Mouse (Mus musculus) limb, embryonic 15.5 days (tissue): Measurements from ENCODE around the gene Tex45. TPM values are rescaled to one million over a fixed set of nuclear protein-coding genes. Genes with fewer than 3 reads are reported as not detected.

Source experiments
- ATAC-seq: fragments of 200-750 bp; cut with Nextera tagmentation; 2 replicates; pipeline ENCODE4 v1.8.0; 2017; ENCODE audit warnings: low read depth, moderate TSS enrichment; ENCODE audit not compliant: insufficient number of reproducible peaks, low FRiP score, low TSS enrichment
- H3K27ac ChIP-seq: fragments of 300-500 bp; sonication (generic); 2 replicates; pipeline ENCODE4 v1.5.1; 2015; ENCODE audit warnings: moderate library complexity, mild to moderate bottlenecking, inconsistent platforms
- H3K27me3 ChIP-seq: fragments of 300-500 bp; sonication (generic); 2 replicates; pipeline ENCODE4 v1.6.1; 2015; ENCODE audit warnings: inconsistent platforms
- H3K36me3 ChIP-seq: fragments of 300-500 bp; sonication (generic); 2 replicates; pipeline ENCODE4 v1.6.1; 2015; ENCODE audit warnings: inconsistent platforms
- H3K4me1 ChIP-seq: fragments of 300-500 bp; sonication (generic); 2 replicates; pipeline ENCODE4 v1.6.1; 2015; ENCODE audit warnings: inconsistent platforms
- H3K4me2 ChIP-seq: fragments of 300-500 bp; sonication (generic); 2 replicates; pipeline ENCODE4 v1.6.1; 2015; ENCODE audit warnings: mild to moderate bottlenecking, inconsistent platforms
- H3K4me3 ChIP-seq: fragments of 300-500 bp; sonication (generic); 2 replicates; pipeline ENCODE4 v1.5.1; 2015; ENCODE audit warnings: mild to moderate bottlenecking, inconsistent platforms
- H3K9ac ChIP-seq: fragments of 300-500 bp; sonication (generic); 2 replicates; pipeline ENCODE4 v1.6.1; 2015; ENCODE audit warnings: inconsistent platforms
- H3K9me3 ChIP-seq: fragments of 300-500 bp; sonication (generic); 2 replicates; pipeline ENCODE4 v1.6.1; 2016; ENCODE audit warnings: inconsistent platforms
- WGBS: fragments of 180-500 bp; shearing (Covaris S2); methylation state at CpG from one replicate; pipeline ENCODE4 v1.1.7; 2015; 5-methylcytosine and 5-hydroxymethylcytosine counted together
- polyA plus RNA-seq: library from polyadenylated mRNA; unstranded; fragments of >200 nt; fragmentation: Nextera tagmentation; extraction: Ambion mirVana; gene quantifications from 2 replicates; pipeline ENCODE4 v1.2.1, GENCODE M21; 2015

The Tex45 gene
- polyA plus RNA-seq, 1 experiment from 2014 or later: not detected

DNA sequence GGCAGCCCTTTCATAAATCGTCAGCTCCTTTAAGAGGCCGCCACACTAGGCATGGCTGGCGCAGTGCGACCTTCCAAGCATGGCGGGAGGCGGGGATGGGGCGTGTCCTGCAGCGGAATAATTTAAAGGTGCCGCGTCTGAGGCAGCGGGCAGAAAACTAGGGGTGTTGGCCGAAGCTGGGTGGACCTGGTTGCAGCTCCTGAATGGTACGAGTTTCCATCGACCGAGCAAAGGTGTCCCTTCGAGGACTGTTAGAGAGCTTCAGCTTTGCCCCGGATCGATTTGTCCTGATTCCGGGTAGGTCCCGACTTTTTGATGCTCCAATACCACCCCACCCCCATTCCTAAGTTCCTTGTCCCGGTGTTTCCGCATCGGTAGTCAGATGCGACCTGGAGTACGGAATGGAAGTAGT is 44.6 kb downstream of the Tex45 start, which contains the start of gene Pnpla6:
Gene Pnpla6, plus strand, starts transcription at position 125 of the 412 bp plus-strand sequence.
- Histone ChIP-seq H3K36me3 (peaks cover 37% of the 10 kb centered on the region), H3K9ac (peak within 1 kb of the TSS; percentile 44), H3K4me2 (peak within 1 kb of the TSS; percentile 98), H3K27me3 (no peaks in the 10 kb centered on the region), H3K4me1 (peaks cover 17% of the 10 kb centered on the region), H3K9me3 (no peaks in the 10 kb centered on the region), H3K4me3 (peak within 1 kb of the TSS; percentile 74), H3K27ac (peak within 1 kb of the TSS; percentile 84)
- peak; percentile 76 for ATAC-seq
- under 1% methylated on average over 25 of the region's 25 CpGs for WGBS

DNA sequence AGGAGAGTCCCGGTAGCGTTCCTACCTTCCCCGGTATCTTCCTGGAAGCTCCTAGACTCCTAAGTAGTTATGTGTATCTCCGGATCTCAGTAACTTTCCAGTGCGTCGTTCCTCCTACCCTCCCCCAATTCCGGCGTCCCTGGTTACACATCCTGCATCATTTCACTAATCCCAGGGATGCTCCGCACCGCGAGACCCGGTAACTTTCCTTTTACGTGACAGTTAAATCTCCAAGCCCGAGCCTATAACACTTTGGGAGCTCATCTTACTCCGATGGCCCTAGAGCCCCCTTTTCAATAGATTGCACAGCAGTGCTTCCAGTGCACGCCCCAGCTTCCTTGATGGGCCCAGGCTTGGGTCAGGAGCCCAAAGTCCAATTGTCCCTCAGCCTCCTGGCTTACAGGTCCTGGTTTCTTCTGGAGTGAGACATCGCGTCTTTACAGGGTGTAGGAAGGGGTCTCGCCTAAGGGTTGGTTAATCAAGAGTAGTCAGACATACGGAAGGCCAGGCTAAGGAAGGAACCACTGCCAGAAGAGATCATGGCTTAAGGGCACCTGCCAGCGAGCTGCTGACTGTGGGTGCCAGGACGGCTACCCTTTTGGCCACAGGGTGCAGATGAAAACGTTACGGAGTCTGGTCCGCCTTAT is 45.2 kb downstream of the Tex45 start:
- Histone ChIP-seq H3K4me2 (peak overlapping the region; percentile 98), H3K9me3 (no peaks in the 10 kb centered on the region), H3K36me3 (peaks cover 31% of the 10 kb centered on the region), H3K4me1 (peaks cover 17% of the 10 kb centered on the region), H3K27ac (peak overlapping the region; percentile 84), H3K9ac (peak overlapping the region; percentile 44), H3K4me3 (peak overlapping the region; percentile 74), H3K27me3 (no peaks in the 10 kb centered on the region)
- under 1% methylated on average over 25 of the region's 25 CpGs for WGBS
- 0 out of 2 replicates have a peak, but pooled peaks have one; percentile 0 for ATAC-seq

DNA sequence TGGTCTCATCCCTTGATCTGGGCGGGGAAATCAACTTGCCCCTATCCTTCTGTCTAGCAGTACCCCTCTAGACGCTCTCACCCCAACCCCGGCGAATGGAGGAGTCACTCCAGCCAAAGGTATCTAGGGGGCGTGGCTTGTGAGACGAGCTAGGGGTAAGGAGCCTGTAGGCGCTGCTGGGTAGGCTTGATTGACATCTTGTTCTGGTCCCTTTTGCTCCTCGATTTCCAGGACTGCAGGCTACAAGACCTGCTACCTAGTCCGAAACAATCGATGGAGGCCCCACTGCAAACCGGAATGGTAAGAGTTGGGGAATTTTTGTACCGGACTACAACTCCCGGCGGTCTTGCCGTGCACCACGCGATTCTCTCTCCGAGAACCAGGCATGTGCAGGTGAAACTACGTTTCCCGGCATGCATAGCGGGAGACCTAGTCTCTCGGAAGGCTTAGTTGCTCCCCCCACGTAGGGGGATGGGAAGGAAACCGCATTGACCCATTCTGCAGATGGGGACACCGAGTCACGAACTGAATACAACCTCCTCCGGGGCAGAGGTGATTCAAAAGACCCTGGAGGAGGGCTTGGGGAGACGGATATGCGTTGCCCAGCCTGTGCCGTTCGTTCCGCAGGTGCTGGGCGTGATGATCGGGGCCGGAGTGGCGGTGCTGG is 45.9 kb downstream of the Tex45 start:
- Histone ChIP-seq H3K4me2 (peak overlapping the region; percentile 98), H3K4me3 (peak overlapping the region; percentile 74), H3K27me3 (no peaks in the 10 kb centered on the region), H3K27ac (peak overlapping the region; percentile 84), H3K4me1 (peaks cover 17% of the 10 kb centered on the region), H3K9me3 (no peaks in the 10 kb centered on the region), H3K9ac (peak overlapping the region; percentile 44), H3K36me3 (peaks cover 31% of the 10 kb centered on the region)
- 2% methylated on average over 36 of the region's 36 CpGs for WGBS
- ATAC-seq: peak; percentile 82

DNA sequence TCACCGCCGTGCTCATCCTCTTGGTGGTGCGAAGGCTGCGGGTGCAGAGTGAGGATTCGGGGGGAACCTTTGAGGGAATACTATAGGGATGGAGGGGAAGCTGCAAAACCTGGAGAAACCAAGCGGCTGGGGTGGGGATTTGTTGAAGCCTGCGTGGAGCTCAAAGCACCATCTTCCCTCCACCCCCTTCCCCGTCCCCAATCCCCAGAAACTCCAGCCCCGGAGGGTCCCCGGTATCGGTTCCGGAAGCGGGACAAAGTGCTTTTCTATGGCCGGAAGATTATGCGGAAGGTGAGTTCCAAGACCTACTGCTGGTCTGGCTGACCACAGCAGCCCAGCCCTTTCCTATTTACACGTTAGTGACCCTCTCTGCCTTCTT is 46.4 kb downstream of the Tex45 start:
- Histone ChIP-seq H3K4me3 (peak overlapping the region; percentile 74), H3K27ac (peak overlapping the region; percentile 72), H3K36me3 (peaks cover 30% of the 10 kb centered on the region), H3K9me3 (no peaks in the 10 kb centered on the region), H3K4me2 (peak overlapping the region; percentile 98), H3K4me1 (peaks cover 17% of the 10 kb centered on the region), H3K9ac (peak overlapping the region; percentile 37), H3K27me3 (no peaks in the 10 kb centered on the region)
- ATAC-seq: peak; percentile 13; the same call in 1 of the 2 replicates
- 8% methylated on average over 16 of the region's 16 CpGs for WGBS

DNA sequence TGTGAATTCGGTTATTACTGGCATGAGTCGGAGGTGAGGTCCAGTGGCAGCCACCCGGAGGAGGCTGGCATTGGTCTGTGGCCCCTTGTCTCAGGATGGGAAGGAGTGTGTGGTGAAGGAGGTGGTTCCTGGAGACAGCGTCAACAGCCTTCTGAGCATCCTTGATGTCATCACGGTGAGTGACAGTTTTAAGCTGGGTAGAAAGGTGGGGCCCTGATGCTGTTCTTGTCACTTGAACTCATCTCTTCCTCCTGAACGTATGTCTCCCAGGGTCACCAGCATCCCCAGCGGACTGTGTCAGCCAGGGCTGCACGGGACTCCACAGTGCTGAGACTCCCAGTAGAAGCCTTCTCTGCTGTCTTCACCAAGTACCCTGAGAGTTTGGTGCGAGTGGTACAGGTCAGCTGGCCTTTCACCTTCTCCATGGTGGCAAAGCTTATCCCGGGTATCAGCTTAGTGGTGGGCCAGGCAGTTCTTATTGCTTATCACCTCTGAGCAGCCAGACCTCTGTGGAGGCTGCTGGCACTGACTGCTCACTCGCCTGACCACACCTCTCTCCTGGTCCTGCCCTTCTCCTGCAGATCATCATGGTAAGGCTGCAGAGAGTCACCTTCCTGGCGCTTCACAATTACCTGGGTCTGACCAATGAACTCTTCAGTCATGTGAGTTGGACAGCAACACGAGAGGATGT is 51.5 kb downstream of the Tex45 start:
- no peak overlapping the region for H3K9ac ChIP-seq
- no peak for ATAC-seq
- no peaks in the 10 kb centered on the region for H3K27me3 ChIP-seq
- no peak overlapping the region for H3K4me2 ChIP-seq
- H3K36me3 ChIP-seq: peaks cover 53% of the 10 kb centered on the region
- no peaks in the 10 kb centered on the region for H3K9me3 ChIP-seq
- H3K4me3 ChIP-seq: no peak overlapping the region
- WGBS: 93% methylated on average over 13 of the region's 13 CpGs
- H3K27ac ChIP-seq: no peak overlapping the region
- H3K4me1 ChIP-seq: peaks cover 7% of the 10 kb centered on the region

DNA sequence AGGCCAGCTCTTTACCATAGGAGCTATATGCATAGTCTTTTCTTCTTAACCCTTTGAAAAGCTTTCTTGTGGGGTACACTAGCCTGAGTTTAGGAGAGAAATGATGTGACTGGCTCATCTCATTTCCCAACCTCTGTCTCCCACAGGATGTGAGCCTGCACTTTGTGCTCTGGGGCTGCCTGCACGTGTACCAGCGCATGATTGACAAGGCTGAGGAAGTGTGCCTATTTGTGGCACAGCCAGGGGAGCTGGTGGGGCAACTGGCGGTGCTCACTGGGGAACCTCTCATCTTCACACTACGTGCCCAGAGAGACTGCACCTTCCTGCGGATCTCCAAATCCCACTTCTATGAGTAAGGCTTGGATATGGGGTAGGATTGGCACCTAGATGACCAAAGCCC is 60.2 kb downstream of the Tex45 start:
- no peaks in the 10 kb centered on the region for H3K9me3 ChIP-seq
- peaks cover 66% of the 10 kb centered on the region for H3K36me3 ChIP-seq
- H3K4me3 ChIP-seq: no peak overlapping the region
- WGBS: 86% methylated on average over 5 of the region's 5 CpGs
- H3K9ac ChIP-seq: no peak overlapping the region
- H3K27me3 ChIP-seq: no peaks in the 10 kb centered on the region
- H3K27ac ChIP-seq: no peak overlapping the region
- ATAC-seq: no peak
- H3K4me1 ChIP-seq: no peaks in the 10 kb centered on the region
- H3K4me2 ChIP-seq: no peak overlapping the region

DNA sequence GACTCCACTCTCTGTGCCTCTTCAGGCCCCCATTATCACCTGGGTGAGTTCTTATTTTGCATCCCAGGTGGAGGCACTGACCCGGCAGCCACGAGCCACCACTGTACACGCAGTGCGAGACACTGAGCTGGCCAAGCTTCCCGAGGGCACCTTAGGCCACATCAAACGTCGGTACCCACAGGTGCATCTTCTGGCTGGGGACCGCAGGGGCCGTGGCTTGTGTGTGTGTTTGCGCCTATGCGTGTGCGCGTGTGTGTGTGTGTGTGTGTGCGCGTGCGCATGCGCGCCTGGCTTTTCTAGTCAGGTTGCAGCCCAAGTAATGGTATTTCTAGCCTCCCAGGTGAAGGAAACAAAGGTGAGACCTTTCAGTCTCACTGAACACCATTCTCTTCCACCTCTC is 61.3 kb downstream of the Tex45 start:
- no peaks in the 10 kb centered on the region for H3K27me3 ChIP-seq
- 94% methylated on average over 18 of the region's 18 CpGs for WGBS
- H3K9me3 ChIP-seq: no peaks in the 10 kb centered on the region
- no peak overlapping the region for H3K4me2 ChIP-seq
- H3K9ac ChIP-seq: no peak overlapping the region
- no peak overlapping the region for H3K27ac ChIP-seq
- ATAC-seq: no peak
- no peaks in the 10 kb centered on the region for H3K4me1 ChIP-seq
- H3K36me3 ChIP-seq: peaks cover 64% of the 10 kb centered on the region
- no peak overlapping the region for H3K4me3 ChIP-seq

DNA sequence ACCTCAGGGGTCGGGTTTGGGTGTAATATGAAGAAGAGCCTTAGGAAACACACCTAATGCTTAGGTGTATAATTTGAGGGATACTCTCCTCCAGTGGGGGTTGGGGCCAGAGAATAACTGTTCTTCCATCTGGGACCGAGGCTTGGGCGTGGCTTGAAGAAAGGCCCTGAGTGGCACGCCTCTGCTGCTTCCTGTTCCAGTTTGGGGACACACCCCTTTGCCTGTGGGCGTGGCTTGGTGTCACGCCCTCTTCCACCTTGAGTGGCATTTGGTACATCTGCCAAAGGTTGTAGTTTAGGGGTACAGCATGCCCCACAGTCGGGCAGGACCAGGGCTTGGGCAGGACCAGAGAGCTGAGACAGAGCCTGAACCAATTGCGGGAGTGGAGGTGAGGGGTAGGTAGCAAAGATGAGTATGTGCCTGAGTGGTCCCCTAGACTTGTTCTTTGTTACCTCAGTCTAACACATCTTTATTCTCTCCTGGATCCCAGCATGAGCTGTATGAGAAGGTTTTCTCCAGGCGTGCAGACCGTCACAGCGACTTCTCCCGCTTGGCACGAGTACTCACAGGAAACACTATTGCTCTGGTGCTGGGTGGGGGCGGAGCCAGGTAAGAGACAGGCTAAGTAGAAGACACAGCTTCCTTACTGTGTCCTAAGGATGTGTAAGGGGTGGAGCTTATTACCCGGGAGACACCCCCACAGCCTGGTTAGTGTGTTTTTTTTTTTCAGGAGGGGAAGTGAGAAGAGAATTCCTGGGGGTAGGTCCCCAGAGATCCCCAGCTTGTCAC is 65.6 kb downstream of the Tex45 start:
- Histone ChIP-seq H3K36me3 (peaks cover 78% of the 10 kb centered on the region), H3K4me3 (no peak overlapping the region), H3K4me1 (no peaks in the 10 kb centered on the region), H3K9ac (no peak overlapping the region), H3K27ac (no peak overlapping the region), H3K9me3 (no peaks in the 10 kb centered on the region), H3K27me3 (no peaks in the 10 kb centered on the region), H3K4me2 (no peak overlapping the region)
- ATAC-seq: no peak
- 61% methylated on average over 15 of the region's 15 CpGs for WGBS

Other genes starting within 250 kb of the Tex45 start
- gene Insr, start 191.2 kb upstream of the Tex45 start, polyA plus RNA-seq: 36.4 and 38.0 TPM in 2 replicates
- 0.20 and 0.32 TPM in 2 replicates for gene A430078G23Rik, start 117.4 kb upstream of the Tex45 start, polyA plus RNA-seq
- gene Arhgef18, start 77.9 kb upstream of the Tex45 start, polyA plus RNA-seq: 8.4 and 9.0 TPM in 2 replicates
- gene Pex11g, start 3.2 kb upstream of the Tex45 start, polyA plus RNA-seq: 5.6 and 6.2 TPM in 2 replicates
- gene Zfp358, start 22.3 kb downstream of the Tex45 start, polyA plus RNA-seq: 43.7 and 45.9 TPM in 2 replicates
- 50.8 and 53.3 TPM in 2 replicates for gene Mcoln1, start 29.6 kb downstream of the Tex45 start, polyA plus RNA-seq
- gene Pnpla6, start 44.5 kb downstream of the Tex45 start, polyA plus RNA-seq: 21.8 and 23.5 TPM in 2 replicates
- gene C330021F23Rik, start 97.1 kb downstream of the Tex45 start, polyA plus RNA-seq: 0.26 and 0.47 TPM in 2 replicates
- 11.4 and 11.6 TPM in 2 replicates for gene Camsap3, start 116.4 kb downstream of the Tex45 start, polyA plus RNA-seq
- gene Xab2, start 150.5 kb downstream of the Tex45 start, polyA plus RNA-seq: 50.1 and 52.3 TPM in 2 replicates
- 94.9 and 112 TPM in 2 replicates for gene Pet100, start 150.7 kb downstream of the Tex45 start, polyA plus RNA-seq
- 0.12 TPM in 1 of 2 replicates, not detected in the other for gene Pcp2, start 154.7 kb downstream of the Tex45 start, polyA plus RNA-seq
- gene Stxbp2, start 160.1 kb downstream of the Tex45 start, polyA plus RNA-seq: 42.5 and 43.0 TPM in 2 replicates
- not detected in 2 replicates for gene Retn, start 184.9 kb downstream of the Tex45 start, polyA plus RNA-seq
- 0.51 and 1.1 TPM in 2 replicates for gene Mcemp1, start 194.9 kb downstream of the Tex45 start, polyA plus RNA-seq
- 7.6 and 9.9 TPM in 2 replicates for gene Fcor, start 201.5 kb downstream of the Tex45 start, polyA plus RNA-seq
- gene Trappc5, start 205.4 kb downstream of the Tex45 start, polyA plus RNA-seq: 37.7 and 39.0 TPM in 2 replicates
- 0.17 and 0.33 TPM in 2 replicates for gene Fcer2a, start 223.3 kb downstream of the Tex45 start, polyA plus RNA-seq
- not detected in 2 replicates for gene Clec4g, start 249.8 kb downstream of the Tex45 start, polyA plus RNA-seq